Mouse (Mus musculus): Measurements from ENCODE around the gene Spc25. TPM values are rescaled to one million over a fixed set of nuclear protein-coding genes. Genes with fewer than 3 reads are reported as not detected.

Gene Spc25
- total RNA-seq (2014; rRNA removed; ENCODE audit: low replicate concordance) (21.2 and 46.5 TPM in 2 replicates), polyA plus RNA-seq (2015; fragmentation: Nextera tagmentation; extraction: Ambion mirVana) (47.8 and 57.2 TPM in 2 replicates)

DNA sequence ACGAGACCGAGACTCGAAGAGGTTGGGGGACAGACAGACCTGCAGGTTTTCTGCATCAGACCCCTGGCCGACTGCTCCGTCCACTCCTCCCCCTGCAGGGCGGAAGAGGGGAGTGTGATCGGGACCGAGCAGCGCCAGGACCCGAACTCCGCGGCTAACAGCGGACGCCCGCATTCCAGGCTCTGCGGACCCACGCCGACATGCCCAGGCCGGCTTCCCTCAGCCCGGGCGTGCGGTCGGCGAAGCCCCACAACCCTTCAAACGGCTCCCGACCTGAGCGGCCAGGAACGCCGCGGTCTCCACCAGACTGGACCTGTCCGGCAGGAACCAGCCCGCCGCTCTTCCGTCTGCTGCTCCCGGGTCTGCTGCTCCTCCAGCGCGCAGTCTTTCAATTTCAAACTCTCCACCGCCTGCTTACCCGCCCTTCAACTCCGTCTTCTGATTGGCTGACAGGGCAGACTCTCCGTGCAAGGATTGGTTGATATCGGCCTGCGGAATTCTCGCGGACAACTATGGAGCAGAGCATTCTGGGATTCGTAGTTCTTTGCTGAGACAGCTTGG, at the start of gene Spc25:
Gene Spc25 (minus strand): TSS at position 404 of the 561 bp plus-strand sequence.
- ATAC-seq (ENCODE audit: insufficient read depth, low read depth): peak; percentile 100
- WGBS: under 1% methylated on average over 46 of the region's 46 CpGs
- Histone ChIP-seq H3K4me2 (ENCODE audit: low read depth, low read length) (peak within 1 kb of the TSS; percentile 97), H3K27ac (ENCODE audit: low read depth) (peak within 1 kb of the TSS; percentile 63), H3K4me1 (ENCODE audit: control insufficient read depth, insufficient read depth) (0 out of 2 replicates have a peak, but pooled peaks cover 10% of the 10 kb centered on the region), H3K27me3 (ENCODE audit: control insufficient read depth, insufficient read depth, low read length) (no peaks in the 10 kb centered on the region), H3K4me3 (ENCODE audit: low read depth, low read length) (peak within 1 kb of the TSS; percentile 90), H3K9ac (replicated peaks; ENCODE audit: low read depth, low read length) (peak within 1 kb of the TSS; percentile 74), H3K36me3 (replicated peaks; ENCODE audit: control insufficient read depth, insufficient read depth, low read length) (peaks cover 16% of the 10 kb centered on the region), H3K9me3 (replicated peaks; ENCODE audit: control insufficient read depth, low read length) (no peaks in the 10 kb centered on the region)
- TF ChIP-seq CTCF (IDR thresholded peaks at IDR 0.05; ENCODE audit: low read depth) (no peak), EP300 (IDR thresholded peaks at IDR 0.05; ENCODE audit: low read depth) (0 out of 2 replicates have a peak, but pooled peaks have one; percentile 28)
- peak; percentile 98 for DNase-seq (ENCODE audit: low spot score)

DNA sequence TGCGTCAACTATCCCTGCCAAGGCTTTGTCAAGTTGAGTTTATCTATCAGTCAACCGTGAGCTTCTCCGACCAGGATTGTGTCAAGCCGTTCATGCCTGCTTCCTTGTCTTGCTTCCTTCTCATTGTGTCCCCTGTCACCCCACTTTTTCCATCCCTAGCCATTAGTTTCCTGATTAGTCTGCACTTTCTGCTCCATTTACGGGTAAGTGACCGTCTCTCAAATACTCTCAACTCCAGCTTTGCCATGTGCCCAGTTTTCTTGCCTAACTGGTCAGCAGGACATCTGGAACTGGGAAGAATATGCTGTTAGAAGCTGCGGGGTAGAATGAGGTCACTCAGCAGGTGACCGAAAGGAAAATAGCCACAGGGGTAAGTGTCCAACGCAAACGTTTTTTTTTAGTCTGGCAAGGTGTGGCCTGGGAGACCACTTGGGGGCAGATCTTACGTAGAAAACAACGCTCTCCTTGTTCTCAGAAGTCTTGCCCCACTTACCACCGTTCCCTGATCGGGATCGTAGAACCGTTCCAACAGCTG, 42.3 kb upstream of the Spc25 start:
- no peak for TF ChIP-seq EP300 (IDR thresholded peaks at IDR 0.05; ENCODE audit: low read depth)
- no peak overlapping the region for H3K4me2 ChIP-seq (ENCODE audit: low read depth, low read length)
- no peaks in the 10 kb centered on the region for H3K36me3 ChIP-seq (replicated peaks; ENCODE audit: control insufficient read depth, insufficient read depth, low read length)
- H3K27ac ChIP-seq (ENCODE audit: low read depth): no peak overlapping the region
- no peak for ATAC-seq (ENCODE audit: insufficient read depth, low read depth)
- no peak for DNase-seq (ENCODE audit: low spot score)
- H3K4me3 ChIP-seq (ENCODE audit: low read depth, low read length): no peak overlapping the region
- whole genome bisulfite sequencing: 61% methylated on average over 16 of the region's 16 CpGs
- no peaks in the 10 kb centered on the region for H3K4me1 ChIP-seq (ENCODE audit: control insufficient read depth, insufficient read depth)
- H3K9ac ChIP-seq (replicated peaks; ENCODE audit: low read depth, low read length): no peak overlapping the region
- H3K27me3 ChIP-seq (ENCODE audit: control insufficient read depth, insufficient read depth, low read length): no peaks in the 10 kb centered on the region
- no peaks in the 10 kb centered on the region for H3K9me3 ChIP-seq (replicated peaks; ENCODE audit: control insufficient read depth, low read length)

DNA sequence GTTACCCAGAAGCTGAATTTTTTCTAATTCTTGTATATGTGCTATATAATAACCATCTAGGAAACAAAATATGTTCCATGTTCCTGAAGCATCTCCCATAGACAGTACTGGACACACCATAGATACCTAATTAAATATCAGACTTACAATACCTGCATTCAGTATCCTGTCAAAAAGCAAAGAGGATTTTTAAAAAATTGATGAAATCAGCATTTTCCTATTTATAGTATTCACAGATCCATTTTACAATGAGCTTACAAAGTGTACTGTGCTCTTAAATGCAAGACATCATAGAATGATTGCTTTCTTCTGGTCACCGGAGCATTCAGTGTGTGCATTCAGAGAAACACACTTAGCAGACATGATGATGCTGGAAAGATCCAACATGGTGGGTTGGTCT, 41.1 kb upstream of the Spc25 start:
- WGBS: 97% methylated on average over 1 of the region's 1 CpGs
- Histone ChIP-seq H3K27me3 (ENCODE audit: control insufficient read depth, insufficient read depth, low read length) (no peaks in the 10 kb centered on the region), H3K9me3 (replicated peaks; ENCODE audit: control insufficient read depth, low read length) (no peaks in the 10 kb centered on the region), H3K9ac (replicated peaks; ENCODE audit: low read depth, low read length) (no peak overlapping the region), H3K36me3 (replicated peaks; ENCODE audit: control insufficient read depth, insufficient read depth, low read length) (no peaks in the 10 kb centered on the region), H3K27ac (ENCODE audit: low read depth) (no peak overlapping the region), H3K4me2 (ENCODE audit: low read depth, low read length) (no peak overlapping the region), H3K4me3 (ENCODE audit: low read depth, low read length) (no peak overlapping the region), H3K4me1 (ENCODE audit: control insufficient read depth, insufficient read depth) (no peaks in the 10 kb centered on the region)
- TF ChIP-seq EP300 (IDR thresholded peaks at IDR 0.05; ENCODE audit: low read depth): no peak
- TF ChIP-seq CTCF (IDR thresholded peaks at IDR 0.05; ENCODE audit: low read depth): no peak
- no peak for DNase-seq (ENCODE audit: low spot score)
- no peak for ATAC-seq (ENCODE audit: insufficient read depth, low read depth)

DNA sequence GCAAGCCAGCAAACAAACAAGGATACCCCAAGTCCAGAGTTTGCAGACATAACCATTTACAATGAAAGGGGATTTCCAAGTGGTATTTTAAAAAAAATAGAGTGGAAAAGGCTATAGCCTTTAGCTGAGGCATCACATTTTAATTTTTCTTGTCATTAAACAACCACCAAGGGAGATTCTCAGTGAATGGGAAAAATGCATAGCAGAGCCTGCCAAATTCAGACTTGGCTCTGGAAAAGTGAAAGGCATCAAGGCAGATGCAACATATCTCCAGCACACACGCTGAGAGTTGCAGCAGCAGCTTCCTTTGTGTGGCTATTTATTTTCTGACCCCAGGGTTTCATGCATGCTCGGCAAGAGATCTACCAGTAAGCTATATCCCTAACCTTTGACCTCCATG, 38.9 kb upstream of the Spc25 start:
- H3K27me3 ChIP-seq (ENCODE audit: control insufficient read depth, insufficient read depth, low read length): no peaks in the 10 kb centered on the region
- 39% methylated on average over 2 of the region's 2 CpGs for WGBS
- H3K4me3 ChIP-seq (ENCODE audit: low read depth, low read length): no peak overlapping the region
- DNase-seq (ENCODE audit: low spot score) (no peak), ATAC-seq (ENCODE audit: insufficient read depth, low read depth) (no peak)
- TF ChIP-seq EP300 (IDR thresholded peaks at IDR 0.05; ENCODE audit: low read depth): no peak
- TF ChIP-seq CTCF (IDR thresholded peaks at IDR 0.05; ENCODE audit: low read depth): no peak
- H3K9me3 ChIP-seq (replicated peaks; ENCODE audit: control insufficient read depth, low read length): no peaks in the 10 kb centered on the region
- no peaks in the 10 kb centered on the region for H3K36me3 ChIP-seq (replicated peaks; ENCODE audit: control insufficient read depth, insufficient read depth, low read length)
- no peak overlapping the region for H3K27ac ChIP-seq (ENCODE audit: low read depth)
- H3K4me1 ChIP-seq (ENCODE audit: control insufficient read depth, insufficient read depth): no peaks in the 10 kb centered on the region
- no peak overlapping the region for H3K9ac ChIP-seq (replicated peaks; ENCODE audit: low read depth, low read length)
- no peak overlapping the region for H3K4me2 ChIP-seq (ENCODE audit: low read depth, low read length)

DNA sequence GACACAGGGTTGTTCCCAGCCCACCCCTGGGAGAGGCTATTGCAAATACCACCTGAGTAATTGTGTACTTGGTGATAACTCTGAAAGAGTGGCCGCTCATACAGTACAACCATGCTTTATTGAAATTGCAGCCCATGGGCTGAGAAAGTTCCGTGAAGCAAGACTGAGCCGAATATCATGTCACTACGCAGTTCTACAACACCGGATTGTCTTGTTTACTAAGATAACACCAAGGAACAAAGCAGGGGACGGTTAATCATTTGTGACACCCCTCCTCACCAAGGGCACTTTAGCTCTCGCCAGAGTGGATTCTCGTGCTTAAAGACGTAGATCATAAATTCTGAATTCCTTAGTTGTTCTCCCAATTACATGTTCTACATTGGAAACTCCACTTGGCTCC, 33.3 kb upstream of the Spc25 start:
- H3K27me3 ChIP-seq (ENCODE audit: control insufficient read depth, insufficient read depth, low read length): no peaks in the 10 kb centered on the region
- no peak overlapping the region for H3K4me2 ChIP-seq (ENCODE audit: low read depth, low read length)
- H3K4me1 ChIP-seq (ENCODE audit: control insufficient read depth, insufficient read depth): no peaks in the 10 kb centered on the region
- H3K27ac ChIP-seq (ENCODE audit: low read depth): no peak overlapping the region
- H3K9ac ChIP-seq (replicated peaks; ENCODE audit: low read depth, low read length): no peak overlapping the region
- no peak for TF ChIP-seq EP300 (IDR thresholded peaks at IDR 0.05; ENCODE audit: low read depth)
- ATAC-seq (ENCODE audit: insufficient read depth, low read depth): no peak
- no peak for DNase-seq (ENCODE audit: low spot score)
- no peaks in the 10 kb centered on the region for H3K36me3 ChIP-seq (replicated peaks; ENCODE audit: control insufficient read depth, insufficient read depth, low read length)
- 74% methylated on average over 9 of the region's 9 CpGs for WGBS
- H3K9me3 ChIP-seq (replicated peaks; ENCODE audit: control insufficient read depth, low read length): no peaks in the 10 kb centered on the region
- no peak overlapping the region for H3K4me3 ChIP-seq (ENCODE audit: low read depth, low read length)
